Mouse (Mus musculus): ENCODE measurements around the gene Defa35. TPM values are rescaled to one million over a fixed set of nuclear protein-coding genes. Genes with fewer than 3 reads are reported as not detected.

Gene Defa35
- polyA plus RNA-seq (2017; shearing (Covaris generic)), result not detected

GRCm38 (mm10) chr8:21064738-21065137, at the start of gene Defa35:
Defa35 (plus strand) TSS chr8:21065038.

GRCm38 (mm10) chr8:21025245-21025644, 39.6 kb upstream of the Defa35 start, which contains the start of gene Defa21:
Defa21 (plus strand) TSS chr8:21025545.

GRCm38 (mm10) chr8:21054747-21055146, 10.1 kb upstream of the Defa35 start, which contains the start of gene Defa23:
Defa23 (plus strand) TSS chr8:21055047.

GRCm38 (mm10) chr8:21084142-21084541, 19.3 kb downstream of the Defa35 start, which contains the start of gene Defa25:
Defa25 (plus strand) TSS chr8:21084442.

GRCm38 (mm10) chr8:21095950-21096349, 31.1 kb downstream of the Defa35 start, which contains the start of gene Gm14851:
Gm14851 (minus strand) TSS chr8:21096050.

Other genes starting within 250 kb of the Defa35 start
- gene Defb33, start 172.4 kb upstream of the Defa35 start, polyA plus RNA-seq (2017; shearing (Covaris generic)), result not detected
- not detected for gene Gm15056, start 162.4 kb upstream of the Defa35 start, polyA plus RNA-seq (2017; shearing (Covaris generic))
- gene Gm6040, start 143.0 kb upstream of the Defa35 start, polyA plus RNA-seq (2017; shearing (Covaris generic)), result not detected
- not detected for gene AY761185, start 120.3 kb upstream of the Defa35 start, polyA plus RNA-seq (2017; shearing (Covaris generic))
- gene Defa21, start 39.5 kb upstream of the Defa35 start, polyA plus RNA-seq (2017; shearing (Covaris generic)), result not detected
- gene Defa23, start 10.0 kb upstream of the Defa35 start, polyA plus RNA-seq (2017; shearing (Covaris generic)), result not detected
- not detected for gene Defa25, start 19.4 kb downstream of the Defa35 start, polyA plus RNA-seq (2017; shearing (Covaris generic))
- gene Gm14851, start 31.0 kb downstream of the Defa35 start, polyA plus RNA-seq (2017; shearing (Covaris generic)), result not detected
- gene Defa30, start 69.6 kb downstream of the Defa35 start, polyA plus RNA-seq (2017; shearing (Covaris generic)), result not detected
- gene Defa22, start 97.2 kb downstream of the Defa35 start, polyA plus RNA-seq (2017; shearing (Covaris generic)), result not detected
- not detected for gene Defa31, start 126.6 kb downstream of the Defa35 start, polyA plus RNA-seq (2017; shearing (Covaris generic))
- not detected for gene Gm15293, start 136.5 kb downstream of the Defa35 start, polyA plus RNA-seq (2017; shearing (Covaris generic))
- not detected for gene Gm15292, start 184.7 kb downstream of the Defa35 start, polyA plus RNA-seq (2017; shearing (Covaris generic))

All from naive thymus-derived CD4-positive, alpha-beta T cell, adult 5 months (primary cell).